Mouse (Mus musculus): ENCODE data around the gene Arntl. TPM values are rescaled to one million over a fixed set of nuclear protein-coding genes. Genes with fewer than 3 reads are reported as not detected.

The Arntl gene
- polyA plus RNA-seq, 1 experiment from 2014 or later = 13.4 TPM

DNA sequence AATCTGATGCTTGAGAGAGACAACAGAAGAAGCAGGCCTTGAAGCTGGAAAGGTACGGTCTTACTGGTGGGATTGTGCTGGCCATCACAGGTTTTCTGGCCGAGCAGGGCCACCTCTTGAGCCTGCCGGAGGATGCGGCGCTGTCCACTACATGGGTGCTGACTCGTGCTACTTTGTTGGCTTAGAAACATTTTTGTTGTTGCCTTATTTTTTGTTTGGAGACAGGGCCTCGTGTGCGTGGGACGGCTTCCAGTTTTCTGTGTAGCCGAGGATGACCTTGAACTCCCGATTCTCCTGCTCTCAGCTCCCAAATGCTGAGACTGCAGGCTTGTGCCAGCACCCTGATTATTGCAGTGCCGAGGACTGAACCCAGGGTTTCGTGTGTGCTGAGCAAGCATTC is 12.2 kb downstream of the Arntl start:
- WGBS = 57% methylated on average over 13 of the region's 13 CpGs
- no peaks in the 10 kb centered on the region for H3K4me1 ChIP-seq (ENCODE audit: insufficient read depth, low read depth, low read length)
- no peak overlapping the region for H3K4me2 ChIP-seq (replicated peaks; ENCODE audit: low read depth, low read length)
- H3K9me3 ChIP-seq (ENCODE audit: low read length) = no peaks in the 10 kb centered on the region
- H3K9ac ChIP-seq (replicated peaks; ENCODE audit: low read depth) = no peak overlapping the region
- H3K36me3 ChIP-seq (ENCODE audit: insufficient read depth, low read length) = no peaks in the 10 kb centered on the region
- no peak for DNase-seq (ENCODE audit: low spot score)
- TF ChIP-seq EP300 (IDR thresholded peaks at IDR 0.05) (no peak), CTCF (IDR thresholded peaks at IDR 0.05) (no peak)
- no peaks in the 10 kb centered on the region for H3K27me3 ChIP-seq (replicated peaks; ENCODE audit: insufficient read depth, low read length)
- H3K27ac ChIP-seq (ENCODE audit: low read length) = no peak overlapping the region
- no peak overlapping the region for H3K4me3 ChIP-seq (ENCODE audit: low read depth, low read length)
- ATAC-seq = no peak

DNA sequence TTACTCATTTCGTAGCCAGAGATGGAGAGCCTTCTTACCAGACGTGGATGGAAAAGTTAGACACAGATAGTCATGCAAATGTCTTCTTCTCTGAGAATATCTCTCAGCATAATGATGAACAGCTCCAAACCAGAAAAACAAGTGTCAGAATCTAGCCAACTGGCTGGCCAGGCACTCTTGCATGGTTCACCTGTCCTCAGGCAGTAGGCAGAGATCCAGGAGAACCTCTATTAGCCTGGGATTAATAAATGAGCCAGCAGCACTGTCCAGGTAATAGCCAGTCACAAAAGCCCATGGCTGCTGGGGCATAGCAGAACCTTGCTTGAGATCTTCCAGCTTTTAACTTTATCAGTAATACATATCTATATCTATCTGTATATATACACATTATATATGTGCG is 12.6 kb downstream of the Arntl start:
- DNase-seq (ENCODE audit: low spot score) (no peak), ATAC-seq (no peak)
- Histone ChIP-seq H3K4me1 (ENCODE audit: insufficient read depth, low read depth, low read length) (no peaks in the 10 kb centered on the region), H3K4me2 (replicated peaks; ENCODE audit: low read depth, low read length) (no peak overlapping the region), H3K9ac (replicated peaks; ENCODE audit: low read depth) (no peak overlapping the region), H3K36me3 (ENCODE audit: insufficient read depth, low read length) (no peaks in the 10 kb centered on the region), H3K9me3 (ENCODE audit: low read length) (no peaks in the 10 kb centered on the region), H3K27me3 (replicated peaks; ENCODE audit: insufficient read depth, low read length) (no peaks in the 10 kb centered on the region), H3K27ac (ENCODE audit: low read length) (no peak overlapping the region), H3K4me3 (ENCODE audit: low read depth, low read length) (no peak overlapping the region)
- no peak for TF ChIP-seq CTCF (IDR thresholded peaks at IDR 0.05)
- TF ChIP-seq EP300 (IDR thresholded peaks at IDR 0.05) = no peak
- 80% methylated on average over 3 of the region's 3 CpGs for WGBS

DNA sequence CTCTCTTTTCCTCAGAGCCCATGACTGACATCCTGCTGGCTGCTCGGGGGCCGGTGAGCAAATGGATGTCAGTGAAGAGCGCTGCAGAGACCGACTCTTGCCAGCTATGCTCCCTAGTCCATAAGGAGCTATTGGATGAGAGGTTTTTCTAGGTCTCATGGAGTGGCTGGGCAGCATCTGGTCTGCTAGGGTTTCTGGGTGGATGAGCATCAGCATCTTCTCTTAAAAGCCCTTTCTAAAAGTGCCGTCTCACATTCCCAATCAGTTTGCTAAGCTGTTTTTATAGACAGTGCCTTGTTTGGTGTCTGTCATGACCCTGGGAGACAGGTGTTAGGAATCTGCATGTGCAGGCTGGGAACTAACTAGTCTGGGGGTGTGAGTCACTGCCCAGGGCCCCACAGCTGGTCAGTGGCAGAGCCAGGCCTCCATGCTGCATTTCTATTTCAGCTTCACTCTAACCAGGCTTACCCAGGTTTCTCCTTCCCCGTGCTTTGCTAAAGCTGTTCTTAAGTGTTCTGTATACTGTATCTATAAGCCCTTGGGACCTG is 13.5 kb downstream of the Arntl start:
- Histone ChIP-seq H3K9me3 (ENCODE audit: low read length) (no peaks in the 10 kb centered on the region), H3K36me3 (ENCODE audit: insufficient read depth, low read length) (no peaks in the 10 kb centered on the region), H3K27ac (ENCODE audit: low read length) (no peak overlapping the region), H3K4me2 (replicated peaks; ENCODE audit: low read depth, low read length) (no peak overlapping the region), H3K9ac (replicated peaks; ENCODE audit: low read depth) (no peak overlapping the region), H3K27me3 (replicated peaks; ENCODE audit: insufficient read depth, low read length) (no peaks in the 10 kb centered on the region), H3K4me1 (ENCODE audit: insufficient read depth, low read depth, low read length) (no peaks in the 10 kb centered on the region), H3K4me3 (ENCODE audit: low read depth, low read length) (no peak overlapping the region)
- DNase-seq (ENCODE audit: low spot score) (no peak), ATAC-seq (no peak)
- WGBS = 66% methylated on average over 6 of the region's 6 CpGs
- TF ChIP-seq EP300 (IDR thresholded peaks at IDR 0.05) (no peak), CTCF (IDR thresholded peaks at IDR 0.05) (no peak)

DNA sequence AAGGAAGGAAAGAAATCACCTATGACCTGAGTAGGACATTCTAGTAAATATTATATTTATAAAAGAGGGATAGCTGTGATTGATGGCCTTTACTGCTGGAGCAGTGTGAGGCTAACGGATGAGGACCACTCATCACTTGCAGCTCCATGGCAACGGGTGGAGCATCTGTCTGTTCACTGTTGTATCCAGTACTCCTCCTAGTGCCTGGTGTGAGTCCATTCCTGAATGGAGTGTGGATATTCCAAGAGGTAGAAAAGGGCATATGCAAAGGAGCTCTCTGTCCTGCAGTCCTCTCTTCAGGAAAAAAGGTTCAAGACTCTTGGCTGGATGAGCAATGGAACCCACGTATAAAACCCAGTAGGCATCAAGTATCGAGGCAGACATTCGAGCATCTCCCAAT is 15.6 kb downstream of the Arntl start:
- Histone ChIP-seq H3K4me1 (ENCODE audit: insufficient read depth, low read depth, low read length) (no peaks in the 10 kb centered on the region), H3K4me2 (replicated peaks; ENCODE audit: low read depth, low read length) (no peak overlapping the region), H3K9me3 (ENCODE audit: low read length) (no peaks in the 10 kb centered on the region), H3K36me3 (ENCODE audit: insufficient read depth, low read length) (no peaks in the 10 kb centered on the region), H3K4me3 (ENCODE audit: low read depth, low read length) (no peak overlapping the region), H3K27ac (ENCODE audit: low read length) (no peak overlapping the region), H3K27me3 (replicated peaks; ENCODE audit: insufficient read depth, low read length) (no peaks in the 10 kb centered on the region), H3K9ac (replicated peaks; ENCODE audit: low read depth) (no peak overlapping the region)
- DNase-seq (ENCODE audit: low spot score) = no peak
- TF ChIP-seq EP300 (IDR thresholded peaks at IDR 0.05) (no peak), CTCF (IDR thresholded peaks at IDR 0.05) (no peak)
- no peak for ATAC-seq
- 73% methylated on average over 5 of the region's 5 CpGs for WGBS

DNA sequence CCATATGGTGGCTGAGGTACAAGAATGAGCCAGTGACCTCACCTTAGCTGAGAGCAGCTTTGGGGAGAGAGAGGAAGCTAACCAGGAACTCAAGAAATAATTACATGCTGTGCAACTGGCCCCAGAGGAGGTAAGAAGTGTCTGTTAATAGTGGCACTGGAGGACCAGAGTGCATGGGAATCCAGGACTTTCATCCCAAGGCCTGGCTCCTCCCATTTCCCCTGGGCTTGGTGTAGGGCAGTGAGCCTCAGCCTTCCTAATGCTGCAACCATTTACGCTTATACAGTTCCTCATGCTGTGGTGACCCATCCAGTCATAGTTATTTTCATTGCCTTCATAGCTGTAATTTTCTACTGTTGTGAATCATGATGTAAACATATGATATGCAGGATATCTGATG is 17.4 kb downstream of the Arntl start:
- no peak overlapping the region for H3K27ac ChIP-seq (ENCODE audit: low read length)
- no peak for TF ChIP-seq EP300 (IDR thresholded peaks at IDR 0.05)
- no peak for TF ChIP-seq CTCF (IDR thresholded peaks at IDR 0.05)
- no peak overlapping the region for H3K4me2 ChIP-seq (replicated peaks; ENCODE audit: low read depth, low read length)
- no peaks in the 10 kb centered on the region for H3K4me1 ChIP-seq (ENCODE audit: insufficient read depth, low read depth, low read length)
- no peak for DNase-seq (ENCODE audit: low spot score)
- no peak for ATAC-seq
- no peaks in the 10 kb centered on the region for H3K36me3 ChIP-seq (ENCODE audit: insufficient read depth, low read length)
- no peak overlapping the region for H3K9ac ChIP-seq (replicated peaks; ENCODE audit: low read depth)
- no peaks in the 10 kb centered on the region for H3K9me3 ChIP-seq (ENCODE audit: low read length)
- WGBS = 93% methylated on average over 1 of the region's 1 CpGs
- no peaks in the 10 kb centered on the region for H3K27me3 ChIP-seq (replicated peaks; ENCODE audit: insufficient read depth, low read length)
- no peak overlapping the region for H3K4me3 ChIP-seq (ENCODE audit: low read depth, low read length)

DNA sequence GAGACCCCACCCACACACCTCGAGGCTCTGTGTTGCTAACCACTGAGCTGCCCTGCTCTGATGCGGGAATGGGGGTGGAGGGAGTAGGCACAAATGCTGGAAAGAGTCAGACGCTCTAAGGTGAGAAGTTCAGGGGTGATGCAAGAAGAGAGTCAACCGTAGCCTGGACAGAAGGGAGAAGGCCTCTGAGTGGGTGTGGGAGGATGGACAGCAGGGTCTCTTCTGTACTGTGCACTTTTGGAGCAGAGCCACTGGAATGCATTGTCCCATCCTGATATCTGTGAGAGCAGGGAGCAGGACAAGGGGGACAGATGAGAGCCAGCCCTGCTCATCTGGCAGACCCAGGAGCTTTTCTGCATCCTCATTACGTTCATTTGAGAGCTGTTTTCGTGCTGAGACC is 21.2 kb downstream of the Arntl start:
- H3K27ac ChIP-seq (ENCODE audit: low read length) = no peak overlapping the region
- H3K36me3 ChIP-seq (ENCODE audit: insufficient read depth, low read length) = no peaks in the 10 kb centered on the region
- WGBS = 56% methylated on average over 6 of the region's 6 CpGs
- H3K4me2 ChIP-seq (replicated peaks; ENCODE audit: low read depth, low read length) = no peak overlapping the region
- no peaks in the 10 kb centered on the region for H3K9me3 ChIP-seq (ENCODE audit: low read length)
- TF ChIP-seq CTCF (IDR thresholded peaks at IDR 0.05) (no peak), EP300 (IDR thresholded peaks at IDR 0.05) (no peak)
- ATAC-seq = peak; percentile 44; the same call in 1 of the 2 replicates
- H3K4me3 ChIP-seq (ENCODE audit: low read depth, low read length) = no peak overlapping the region
- no peak overlapping the region for H3K9ac ChIP-seq (replicated peaks; ENCODE audit: low read depth)
- no peaks in the 10 kb centered on the region for H3K27me3 ChIP-seq (replicated peaks; ENCODE audit: insufficient read depth, low read length)
- DNase-seq (ENCODE audit: low spot score) = no peak
- H3K4me1 ChIP-seq (ENCODE audit: insufficient read depth, low read depth, low read length) = no peaks in the 10 kb centered on the region

DNA sequence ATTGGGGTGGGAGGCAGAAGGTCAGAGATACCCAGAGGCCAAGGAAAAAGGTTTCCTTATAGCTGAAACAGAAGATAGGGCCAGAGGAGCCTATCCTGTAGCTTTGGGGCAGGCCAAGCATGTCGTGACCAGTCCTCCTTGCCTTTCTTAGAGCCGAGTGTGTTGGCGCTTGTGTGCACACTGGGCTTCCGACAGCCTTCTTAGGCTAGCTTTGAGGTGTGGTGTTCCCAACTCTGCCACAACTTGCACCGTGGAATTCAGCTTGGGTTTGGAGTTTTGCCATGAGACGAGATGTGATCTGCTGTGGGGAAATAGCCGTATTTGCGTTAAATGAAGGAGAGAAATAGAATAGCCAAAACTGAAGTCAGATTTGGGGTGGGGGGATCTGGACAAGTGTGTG is 28.9 kb downstream of the Arntl start:
- ATAC-seq (no peak), DNase-seq (ENCODE audit: low spot score) (no peak)
- TF ChIP-seq EP300 (IDR thresholded peaks at IDR 0.05) (no peak), CTCF (IDR thresholded peaks at IDR 0.05) (no peak)
- Histone ChIP-seq H3K9ac (replicated peaks; ENCODE audit: low read depth) (no peak overlapping the region), H3K4me1 (ENCODE audit: insufficient read depth, low read depth, low read length) (peaks cover 4% of the 10 kb centered on the region; the same call in 1 of the 2 replicates), H3K4me2 (replicated peaks; ENCODE audit: low read depth, low read length) (no peak overlapping the region), H3K27ac (ENCODE audit: low read length) (no peak overlapping the region), H3K4me3 (ENCODE audit: low read depth, low read length) (no peak overlapping the region), H3K9me3 (ENCODE audit: low read length) (no peaks in the 10 kb centered on the region), H3K36me3 (ENCODE audit: insufficient read depth, low read length) (no peaks in the 10 kb centered on the region), H3K27me3 (replicated peaks; ENCODE audit: insufficient read depth, low read length) (no peaks in the 10 kb centered on the region)
- WGBS = 70% methylated on average over 8 of the region's 8 CpGs
